Mouse (Mus musculus) intestine, embryonic 14.5 days (tissue): ENCODE data around the gene Mfap1a. TPM values are rescaled to one million over a fixed set of nuclear protein-coding genes. Genes with fewer than 3 reads are reported as not detected.

Experiments
- ATAC-seq: fragments of 200-750 bp; cut with Nextera tagmentation; replicated peaks from 2 replicates; pipeline ENCODE4 v1.8.0; 2017; ENCODE audit warnings: low read depth, moderate number of reproducible peaks, moderate TSS enrichment, moderate library complexity; ENCODE audit not compliant: low FRiP score, low TSS enrichment
- DNase-seq: peaks from one replicate; pipeline ENCODE4 v3.0.0-alpha.2; 2018; ENCODE audit warnings: low spot score
- H3K27ac ChIP-seq: fragments of 300-500 bp; sonication (generic); 2 replicates; pipeline ENCODE4 v1.5.1; 2014; ENCODE audit warnings: low read depth, mild to moderate bottlenecking, control low read depth
- H3K27me3 ChIP-seq: fragments of 300-500 bp; sonication (generic); replicated peaks from 2 replicates; pipeline ENCODE4 v1.6.1; 2014; ENCODE audit warnings: low read length, control low read depth; ENCODE audit not compliant: control insufficient read depth, insufficient read depth
- H3K36me3 ChIP-seq: fragments of 300-500 bp; sonication (generic); 2 replicates; pipeline ENCODE4 v1.6.1; 2014; ENCODE audit warnings: low read length, control low read depth; ENCODE audit not compliant: control insufficient read depth, insufficient read depth
- H3K4me1 ChIP-seq: fragments of 300-500 bp; sonication (generic); replicated peaks from 2 replicates; pipeline ENCODE4 v1.6.1; 2014; ENCODE audit warnings: low read length, control low read depth, mixed read lengths; ENCODE audit not compliant: control insufficient read depth, insufficient read depth
- H3K4me2 ChIP-seq: fragments of 300-500 bp; sonication (generic); 2 replicates; pipeline ENCODE4 v1.6.1; 2014; ENCODE audit warnings: low read length
- H3K4me3 ChIP-seq: fragments of 300-500 bp; sonication (generic); 2 replicates; pipeline ENCODE4 v1.5.1; 2014; ENCODE audit warnings: low read depth, low read length, control low read depth, mixed read lengths
- H3K9ac ChIP-seq: fragments of 300-500 bp; sonication (generic); 2 replicates; pipeline ENCODE4 v1.6.1; 2014; ENCODE audit warnings: mild to moderate bottlenecking, low read length
- H3K9me3 ChIP-seq: fragments of 300-500 bp; sonication (generic); 2 replicates; pipeline ENCODE4 v1.6.1; 2016; ENCODE audit warnings: low read length, control low read depth; ENCODE audit not compliant: control insufficient read depth
- WGBS: fragments of 180-500 bp; shearing (Covaris S2); extraction: QIAGEN DNeasy Blood & Tissue Kit; methylation state at CpG from one replicate; pipeline ENCODE4 v1.1.7; 2014; 5-methylcytosine and 5-hydroxymethylcytosine counted together
- polyA plus RNA-seq: library from polyadenylated mRNA; unstranded; fragments of >200 nt; fragmentation: Nextera tagmentation; extraction: Ambion mirVana; gene quantifications from 2 replicates; pipeline ENCODE4 v1.2.1, GENCODE M21; 2014

The Mfap1a gene
- polyA plus RNA-seq, 1 experiment from 2014 or later: 20.0 TPM

DNA sequence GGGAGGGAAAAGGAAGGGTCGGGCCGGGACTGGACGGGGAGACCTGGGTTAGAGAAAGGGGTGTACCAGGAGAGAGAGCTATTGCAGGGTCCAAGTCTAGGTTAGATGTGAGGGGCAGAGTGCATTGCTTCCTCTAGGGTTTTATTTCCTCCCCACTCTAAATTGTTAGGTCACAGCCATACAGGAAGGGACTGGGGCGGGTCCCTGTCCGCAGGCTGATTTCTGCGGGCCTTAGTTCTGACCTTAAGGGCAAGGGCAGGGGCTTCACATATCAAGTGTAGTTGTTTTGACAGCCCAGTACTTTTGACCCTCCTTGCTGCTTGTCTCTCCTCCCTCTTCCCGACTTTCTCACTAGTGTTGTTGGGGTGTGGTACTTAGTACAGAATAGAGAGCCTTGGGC, 56.4 kb downstream of the Mfap1a start:
- DNase-seq (peak; percentile 67), ATAC-seq (no peak)
- no peaks in the 10 kb centered on the region for H3K27me3 ChIP-seq
- H3K36me3 ChIP-seq: peaks cover 31% of the 10 kb centered on the region
- H3K27ac ChIP-seq: peak overlapping the region; percentile 95
- H3K4me2 ChIP-seq: peak overlapping the region; percentile 94
- WGBS: 1% methylated on average over 7 of the region's 7 CpGs
- peaks cover 18% of the 10 kb centered on the region for H3K4me1 ChIP-seq
- H3K9me3 ChIP-seq: no peaks in the 10 kb centered on the region
- H3K9ac ChIP-seq: peak overlapping the region; percentile 93
- peak overlapping the region; percentile 97 for H3K4me3 ChIP-seq

DNA sequence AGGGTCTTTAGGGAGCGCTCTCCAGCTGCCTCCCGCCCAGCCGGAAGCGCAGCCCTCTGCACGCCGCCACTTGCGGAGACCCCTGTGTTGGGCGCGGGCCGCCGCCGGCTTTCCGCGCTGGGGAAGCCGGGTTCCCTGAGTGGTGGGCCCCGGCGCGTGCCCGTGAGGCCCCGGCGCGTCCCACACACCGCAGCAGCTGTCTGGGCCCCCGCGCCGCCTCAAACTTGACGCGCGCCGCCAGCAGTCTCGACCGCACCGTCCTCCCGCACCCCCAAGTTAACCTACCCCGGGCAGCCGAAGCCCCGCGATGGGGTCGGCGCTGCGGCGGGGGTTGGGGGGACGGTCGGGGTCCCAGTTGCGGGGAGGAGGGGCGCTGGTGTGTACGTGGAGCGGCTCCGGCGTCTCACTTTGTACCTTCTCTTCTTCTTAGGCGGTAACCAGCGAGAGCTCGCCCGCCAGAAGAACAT, 56.9 kb downstream of the Mfap1a start:
- Histone ChIP-seq H3K4me3 (peak overlapping the region; percentile 97), H3K27me3 (no peaks in the 10 kb centered on the region), H3K4me1 (peaks cover 18% of the 10 kb centered on the region), H3K4me2 (peak overlapping the region; percentile 94), H3K27ac (peak overlapping the region; percentile 95), H3K9ac (peak overlapping the region; percentile 93), H3K9me3 (no peaks in the 10 kb centered on the region), H3K36me3 (peaks cover 31% of the 10 kb centered on the region)
- DNase-seq (peak; percentile 72), ATAC-seq (peak; percentile 64)
- 0% methylated on average over 54 of the region's 54 CpGs for WGBS

DNA sequence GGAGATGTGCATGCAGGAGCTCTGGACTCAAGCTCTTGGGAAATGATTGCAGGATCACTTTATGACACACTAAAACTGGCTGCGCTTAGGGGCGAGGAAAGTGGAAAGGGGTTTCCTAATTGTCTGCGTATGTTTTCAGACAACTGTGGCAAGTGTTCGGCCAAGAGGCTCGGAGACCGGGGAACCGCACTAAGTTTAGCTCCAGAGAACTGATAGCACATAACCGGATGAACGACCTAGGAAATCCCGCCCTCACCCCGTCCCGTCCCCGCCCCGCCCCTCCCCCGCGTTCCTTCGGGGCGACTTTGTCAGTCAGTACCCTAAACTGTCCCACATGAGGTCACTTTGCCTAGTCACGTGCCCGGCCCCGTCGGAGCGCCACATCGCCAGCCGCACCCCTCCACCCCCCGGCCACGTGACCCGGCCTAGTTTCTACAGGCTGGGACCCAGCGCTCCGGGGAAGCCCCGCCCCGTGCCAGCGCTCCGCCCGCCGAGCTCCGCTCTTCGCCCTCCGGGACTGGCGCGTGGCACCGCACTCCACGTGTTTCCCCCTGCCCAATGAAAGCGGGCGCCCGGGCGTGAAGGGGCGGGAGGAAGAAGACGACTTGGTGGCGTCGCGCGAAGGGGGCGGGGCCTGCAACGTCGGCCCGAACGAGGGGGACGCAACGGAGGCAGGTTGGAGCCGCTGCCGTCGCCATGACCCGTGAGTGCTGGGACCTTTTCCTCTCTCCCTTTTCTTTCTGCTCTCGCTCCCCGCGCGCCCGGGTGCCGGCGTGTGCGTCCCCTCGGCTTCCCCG, 57.5 kb downstream of the Mfap1a start, which contains the start of gene Serf2:
Gene Serf2 (plus strand): TSS at position 457 of the 797 bp plus-strand sequence.
- H3K4me1 ChIP-seq: peaks cover 18% of the 10 kb centered on the region
- WGBS: under 1% methylated on average over 66 of the region's 74 CpGs
- peak within 1 kb of the TSS; percentile 97 for H3K4me3 ChIP-seq
- no peaks in the 10 kb centered on the region for H3K9me3 ChIP-seq
- ATAC-seq (peak; percentile 99), DNase-seq (peak; percentile 98)
- H3K4me2 ChIP-seq: peak within 1 kb of the TSS; percentile 94
- peak within 1 kb of the TSS; percentile 93 for H3K9ac ChIP-seq
- peaks cover 28% of the 10 kb centered on the region for H3K36me3 ChIP-seq
- no peaks in the 10 kb centered on the region for H3K27me3 ChIP-seq
- peak within 1 kb of the TSS; percentile 95 for H3K27ac ChIP-seq

DNA sequence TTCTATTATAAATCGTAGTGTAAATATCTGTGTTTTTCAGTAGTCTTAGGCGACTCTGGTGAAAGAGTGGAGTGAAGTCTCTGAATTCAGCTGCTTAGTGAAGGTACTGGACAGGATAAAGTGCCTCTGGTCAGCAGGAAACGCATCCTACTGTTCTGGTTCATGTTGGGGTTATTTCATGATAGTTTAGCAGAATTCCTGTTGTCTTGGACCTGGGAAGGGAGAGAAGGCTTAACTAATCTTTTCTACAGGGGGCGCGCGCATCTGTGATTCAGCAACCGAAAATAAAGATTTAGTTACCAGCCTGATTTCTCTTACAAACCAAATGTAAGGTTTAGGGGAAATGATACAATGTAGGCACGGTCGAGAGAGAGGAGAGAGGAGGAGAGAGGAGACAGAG, 58.3 kb downstream of the Mfap1a start:
- 12% methylated on average over 9 of the region's 9 CpGs for WGBS

DNA sequence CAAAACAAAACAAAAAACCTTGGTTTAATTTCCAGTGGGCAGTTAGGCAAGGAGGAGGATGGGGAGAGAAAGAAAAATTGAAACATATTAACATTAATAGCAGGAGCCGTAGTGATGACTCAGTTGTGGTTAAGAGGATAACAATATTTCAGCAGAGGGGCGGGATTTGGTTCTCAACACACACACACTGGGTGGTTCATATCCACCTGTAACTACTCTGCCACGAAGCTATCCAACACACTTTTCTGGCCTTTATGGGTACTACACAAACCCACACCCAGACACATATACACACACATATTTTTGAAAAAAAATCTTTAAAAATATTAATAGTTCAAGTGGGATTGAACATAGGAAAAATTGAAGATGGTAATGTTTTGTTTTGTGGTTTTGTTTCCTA, 59.5 kb downstream of the Mfap1a start:
- no peaks in the 10 kb centered on the region for H3K9me3 ChIP-seq
- 83% methylated on average over 3 of the region's 3 CpGs for WGBS

More for the DNA sequence above, 58.3 kb downstream of the Mfap1a start:
- Histone ChIP-seq H3K4me3 (peak overlapping the region; percentile 97), H3K9me3 (no peaks in the 10 kb centered on the region), H3K36me3 (peaks cover 20% of the 10 kb centered on the region), H3K27ac (peak overlapping the region; percentile 93), H3K4me1 (peaks cover 18% of the 10 kb centered on the region), H3K9ac (peak overlapping the region; percentile 60), H3K4me2 (peak overlapping the region; percentile 88), H3K27me3 (no peaks in the 10 kb centered on the region)
- no peak for ATAC-seq
- peak; percentile 65 for DNase-seq

DNA sequence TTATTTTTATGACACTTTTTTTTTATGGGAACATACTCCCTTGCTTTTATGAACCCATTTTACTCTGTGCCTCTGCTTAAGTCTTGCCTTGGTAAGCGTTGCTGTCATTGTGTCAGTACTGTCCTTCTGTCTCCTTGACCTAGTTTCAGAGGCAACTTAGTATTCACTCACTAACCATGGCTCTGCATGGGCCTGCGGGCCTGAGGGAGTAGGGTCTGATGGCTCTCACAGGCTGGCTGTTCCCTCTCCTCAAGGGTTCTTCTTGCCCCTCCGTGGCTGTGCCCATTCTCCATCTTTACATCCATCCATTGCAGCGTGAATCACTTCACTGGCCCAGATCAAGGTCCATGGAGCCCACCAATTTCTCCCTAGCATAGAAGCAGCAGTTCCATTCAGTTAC, 60.0 kb downstream of the Mfap1a start:
- WGBS: 76% methylated on average over 4 of the region's 4 CpGs
- H3K9ac ChIP-seq: no peak overlapping the region

More for the DNA sequence above, 59.5 kb downstream of the Mfap1a start:
- Histone ChIP-seq H3K27me3 (peaks cover under 1% of the 10 kb centered on the region; the same call in 1 of the 2 replicates), H3K36me3 (peaks cover 9% of the 10 kb centered on the region), H3K4me1 (peaks cover 12% of the 10 kb centered on the region), H3K4me3 (no peak overlapping the region), H3K9ac (no peak overlapping the region), H3K27ac (no peak overlapping the region), H3K4me2 (no peak overlapping the region)
- no peak for DNase-seq
- no peak for ATAC-seq

DNA sequence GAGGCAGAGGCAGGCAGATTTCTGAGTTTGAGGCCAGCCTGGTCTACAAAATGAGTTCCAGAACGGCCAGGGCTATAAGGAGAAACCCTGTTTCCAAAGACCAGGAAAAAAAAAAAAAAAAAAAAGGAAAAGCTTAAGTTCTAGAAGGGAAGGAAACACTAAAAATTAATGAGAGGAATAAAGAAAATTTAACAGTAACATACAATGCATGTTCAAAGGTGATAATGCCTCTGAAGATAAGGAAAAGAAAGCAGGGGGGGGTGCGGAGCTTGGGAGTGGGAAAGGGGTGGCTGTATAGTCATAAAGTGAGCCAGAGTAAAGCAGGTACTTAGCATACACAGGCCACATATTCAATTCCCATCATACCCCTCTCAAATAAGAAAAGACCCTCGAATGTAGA, 61.3 kb downstream of the Mfap1a start:
- DNase-seq: no peak
- H3K4me2 ChIP-seq: no peak overlapping the region
- no peak overlapping the region for H3K4me3 ChIP-seq
- H3K36me3 ChIP-seq: no peaks in the 10 kb centered on the region
- H3K9me3 ChIP-seq: no peaks in the 10 kb centered on the region
- peaks cover 6% of the 10 kb centered on the region; the same call in 1 of the 2 replicates for H3K27me3 ChIP-seq
- no peak overlapping the region for H3K27ac ChIP-seq
- 85% methylated on average over 3 of the region's 3 CpGs for WGBS
- ATAC-seq: no peak
- H3K9ac ChIP-seq: no peak overlapping the region
- H3K4me1 ChIP-seq: peaks cover 2% of the 10 kb centered on the region; the same call in 1 of the 2 replicates

More for the DNA sequence above, 60.0 kb downstream of the Mfap1a start:
- H3K27me3 ChIP-seq: peaks cover 6% of the 10 kb centered on the region; the same call in 1 of the 2 replicates
- no peak overlapping the region for H3K4me3 ChIP-seq
- H3K4me2 ChIP-seq: no peak overlapping the region
- H3K27ac ChIP-seq: no peak overlapping the region
- DNase-seq (no peak), ATAC-seq (no peak)
- H3K9me3 ChIP-seq: no peaks in the 10 kb centered on the region
- peaks cover 8% of the 10 kb centered on the region for H3K36me3 ChIP-seq
- peaks cover 14% of the 10 kb centered on the region for H3K4me1 ChIP-seq

DNA sequence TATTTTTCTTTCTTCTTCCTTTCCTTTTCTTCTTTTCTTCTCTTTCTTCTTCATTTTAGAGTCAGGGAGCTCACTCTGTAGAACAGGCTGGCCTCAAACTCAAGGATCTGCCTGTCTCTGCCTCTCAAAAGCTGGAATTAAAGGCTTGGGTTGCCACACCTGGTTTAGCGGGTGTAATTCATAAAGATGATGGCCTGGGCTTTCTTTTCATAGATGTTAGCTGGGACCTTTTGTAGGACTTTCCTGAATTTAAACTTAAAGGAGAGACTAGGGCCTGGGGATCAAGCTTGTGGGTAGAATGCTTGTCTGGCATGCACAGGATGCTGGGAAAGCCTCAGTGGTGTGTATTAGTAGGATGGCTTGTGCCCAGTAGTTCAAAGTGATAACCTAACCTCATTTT, 62.3 kb downstream of the Mfap1a start, which contains the start of gene Ell3:
Gene Ell3 (minus strand): TSS at position 101 of the 400 bp plus-strand sequence.
- Histone ChIP-seq H3K4me2 (peak within 1 kb of the TSS; percentile 58), H3K4me3 (no peak within 1 kb of the TSS), H3K27me3 (peaks cover 6% of the 10 kb centered on the region; the same call in 1 of the 2 replicates), H3K9ac (no peak within 1 kb of the TSS), H3K4me1 (peaks cover 2% of the 10 kb centered on the region; the same call in 1 of the 2 replicates), H3K27ac (no peak within 1 kb of the TSS), H3K36me3 (peaks cover 4% of the 10 kb centered on the region), H3K9me3 (no peaks in the 10 kb centered on the region)
- no peak for DNase-seq
- ATAC-seq: no peak
- WGBS: 88% methylated on average over 1 of the region's 1 CpGs
